Mouse (Mus musculus) spleen, embryonic (tissue): ENCODE measurements around the gene Irgq.
"Not testable (repeated sequence)": the region's sequence is repeated elsewhere in the genome, so short reads cannot be mapped to it uniquely, and the experiment has no call there.

Source experiments
- CTCF ChIA-PET: fragments of 350-600 bp; sonication (Branson Sonifier 250); formaldehyde crosslinking; loops from one replicate; lab custom pipeline; 2022; lab: Charles Lee

Gene Irgq

DNA sequence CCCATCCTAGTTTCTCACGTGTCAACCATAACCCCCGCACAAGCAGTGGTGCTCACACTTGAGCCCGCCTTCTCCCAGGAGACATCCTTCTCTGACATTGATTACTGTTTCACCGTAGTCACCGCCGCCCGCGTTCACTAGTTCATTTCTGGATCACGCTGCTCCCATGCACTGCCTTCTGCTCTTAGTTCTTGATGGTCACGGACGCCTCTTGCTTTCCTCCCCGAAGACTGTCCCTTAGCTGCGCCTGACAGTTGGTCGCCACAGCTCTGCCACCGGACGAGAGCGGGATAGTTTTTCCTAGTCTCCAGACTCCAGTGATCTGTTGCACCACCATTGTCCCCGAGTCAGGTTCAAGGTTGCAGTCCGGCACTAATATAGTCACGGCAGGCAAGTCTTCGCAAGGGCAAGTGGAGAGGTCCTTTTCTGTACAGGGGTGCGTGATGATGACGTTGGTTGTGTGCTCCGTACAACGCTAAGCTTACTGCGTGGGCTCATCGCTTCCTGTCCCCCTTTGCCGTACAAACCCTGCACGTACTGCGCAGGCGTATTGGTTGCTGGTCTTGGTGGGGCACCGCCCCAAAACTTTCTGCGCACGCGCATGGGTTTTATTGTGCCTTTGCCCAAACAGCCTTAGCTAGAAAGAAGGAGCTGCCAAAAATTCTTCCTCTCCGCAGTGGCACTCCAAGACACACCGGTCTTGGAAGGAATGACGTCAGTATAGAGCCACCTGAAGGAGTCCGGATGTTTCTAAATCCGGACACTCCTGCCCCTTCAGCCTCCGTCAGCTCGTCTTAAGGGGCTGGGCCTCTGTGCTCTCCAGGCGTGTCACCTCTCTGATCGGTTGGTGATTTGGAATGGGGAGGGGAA, at the start of gene Irgq:
Irgq (plus strand) TSS at position 628 of the 870 bp plus-strand sequence.
- CTCF ChIA-PET = interaction anchor here (0.6 kb wide), 2 partner anchors 14 to 163 kb away, joined by 3 read pairs; no protein-coding TSS in a partner anchor

DNA sequence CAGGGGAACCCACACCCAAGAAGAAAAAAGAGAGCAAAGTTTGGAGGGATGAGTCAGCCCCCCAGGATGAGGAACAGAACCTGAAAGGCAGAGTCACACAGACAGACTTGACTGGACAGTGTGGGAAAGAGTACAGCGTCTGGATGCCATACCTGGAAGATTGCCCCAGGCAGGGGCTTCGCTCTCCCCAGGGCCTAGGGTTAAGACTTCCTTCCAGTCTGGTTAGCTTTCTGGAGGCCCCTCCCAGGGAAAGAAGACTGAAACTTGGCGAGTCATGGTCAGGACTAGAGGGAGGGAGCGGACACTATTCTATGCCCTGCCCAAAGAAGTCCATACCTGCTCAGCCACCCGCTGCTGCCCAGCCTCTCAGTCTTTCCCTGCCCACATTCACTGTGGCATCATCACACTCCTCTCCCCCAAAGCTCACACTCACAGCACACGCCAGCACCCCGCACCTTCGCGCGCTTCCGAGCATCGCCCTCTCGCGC, 49.5 kb upstream of the Irgq start:
- CTCF ChIA-PET = interaction anchor here (0.7 to 1.3 kb wide), 2 partner anchors 10 to 25 kb away, joined by 4 to 12 read pairs; no protein-coding TSS in a partner anchor

DNA sequence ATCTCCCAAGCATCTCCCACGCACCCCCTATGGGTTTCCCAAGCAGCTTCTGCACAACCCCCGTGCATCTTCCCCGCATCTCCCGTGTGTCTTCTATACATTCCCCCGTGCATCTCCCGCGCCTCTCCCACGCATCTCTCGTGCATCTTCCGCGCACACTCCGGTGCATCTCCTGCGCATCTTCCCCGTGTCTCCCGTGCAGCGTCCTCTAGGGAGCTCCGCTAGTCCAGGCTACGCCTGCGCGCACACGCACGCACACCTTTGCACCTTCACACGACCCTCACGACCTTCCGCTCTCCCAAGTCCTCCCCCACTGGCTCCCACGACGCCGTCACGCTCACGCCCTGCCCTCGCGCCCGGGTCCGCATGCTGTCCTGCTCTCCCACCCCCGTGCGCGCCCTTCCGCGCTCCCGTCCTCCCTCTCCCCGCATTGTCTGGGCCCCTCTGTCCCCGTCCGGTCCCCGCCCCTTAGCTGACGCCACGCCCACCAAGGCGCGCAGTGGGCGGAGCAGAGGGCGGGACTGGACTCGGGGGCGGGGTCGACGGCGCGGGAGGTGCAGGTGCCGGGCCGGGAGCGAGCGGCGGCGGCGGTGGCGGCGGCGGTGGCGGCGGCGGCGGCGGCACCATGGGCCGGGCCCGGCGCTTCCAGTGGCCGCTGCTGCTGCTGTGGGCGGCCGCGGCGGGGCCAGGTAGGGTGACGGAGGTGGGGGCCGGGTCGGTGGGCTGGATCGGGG, 48.8 kb upstream of the Irgq start, which contains the start of gene Cadm4:
Cadm4 (plus strand) TSS at position 550 of the 734 bp plus-strand sequence.
- CTCF ChIA-PET = interaction anchor here (1.3 kb wide), 1 partner anchor 9 kb away, joined by 12 read pairs; no protein-coding TSS in a partner anchor

DNA sequence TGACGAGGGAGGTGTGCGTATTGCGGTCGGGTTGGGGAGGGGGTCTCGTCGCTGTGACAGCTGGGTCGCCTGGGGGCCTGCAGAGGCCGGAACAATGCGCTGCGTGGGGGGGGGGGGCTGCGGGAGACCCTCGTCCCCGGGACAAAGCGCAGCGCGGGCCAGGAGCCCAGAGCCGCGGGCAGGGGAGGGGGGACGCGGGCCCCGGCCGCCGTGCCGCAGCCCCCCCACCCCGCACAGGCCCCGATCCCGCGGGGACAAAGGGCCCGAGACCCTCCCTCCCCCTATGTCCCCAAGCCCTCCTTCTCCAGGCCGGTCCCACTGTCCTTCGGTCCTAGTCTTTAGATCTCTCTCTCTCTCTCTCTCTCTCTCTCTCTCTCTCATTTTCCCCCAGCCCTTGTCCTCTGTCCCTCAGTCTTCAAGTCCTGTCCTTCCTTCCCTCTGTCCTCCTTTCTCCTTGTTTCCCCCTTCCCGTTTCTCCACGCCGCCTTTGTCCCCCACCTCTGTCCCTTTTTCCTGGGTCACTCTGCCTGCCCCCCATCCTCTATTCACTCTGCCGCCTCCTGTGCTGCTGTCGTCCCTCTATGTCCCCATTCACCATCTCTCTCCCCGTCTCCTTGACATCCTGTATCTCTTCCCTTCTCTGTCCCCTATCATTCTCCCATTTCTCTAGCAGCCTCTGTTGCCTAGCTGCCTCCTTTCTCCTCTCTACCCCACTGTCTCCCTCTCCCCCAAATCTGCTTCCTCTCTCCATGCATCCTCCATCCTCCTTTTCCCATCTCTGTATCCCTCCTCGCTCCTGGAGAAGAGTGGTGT, 48.1 kb upstream of the Irgq start:
- CTCF ChIA-PET = no interaction called here

DNA sequence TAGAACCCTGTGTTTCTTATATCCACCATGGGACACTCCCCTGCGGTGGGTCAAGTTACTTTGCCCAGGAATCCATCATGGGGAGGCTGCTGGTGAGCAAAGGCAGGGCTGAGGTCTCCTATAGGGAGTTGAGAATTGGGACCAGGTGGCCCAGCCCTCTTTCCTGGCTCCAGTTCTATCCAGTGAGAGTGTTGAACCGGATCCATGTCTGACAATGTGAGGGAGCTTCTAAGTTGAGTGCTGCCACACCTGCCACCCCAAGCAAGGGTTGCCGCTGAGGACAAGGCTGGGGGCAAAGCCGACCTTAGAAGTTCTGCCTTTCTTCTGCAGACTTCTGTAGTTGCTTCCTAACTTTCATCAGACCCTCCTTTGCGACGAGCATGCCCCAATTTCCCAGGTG, 47.2 kb upstream of the Irgq start:
- CTCF ChIA-PET = not testable (repeated sequence)

DNA sequence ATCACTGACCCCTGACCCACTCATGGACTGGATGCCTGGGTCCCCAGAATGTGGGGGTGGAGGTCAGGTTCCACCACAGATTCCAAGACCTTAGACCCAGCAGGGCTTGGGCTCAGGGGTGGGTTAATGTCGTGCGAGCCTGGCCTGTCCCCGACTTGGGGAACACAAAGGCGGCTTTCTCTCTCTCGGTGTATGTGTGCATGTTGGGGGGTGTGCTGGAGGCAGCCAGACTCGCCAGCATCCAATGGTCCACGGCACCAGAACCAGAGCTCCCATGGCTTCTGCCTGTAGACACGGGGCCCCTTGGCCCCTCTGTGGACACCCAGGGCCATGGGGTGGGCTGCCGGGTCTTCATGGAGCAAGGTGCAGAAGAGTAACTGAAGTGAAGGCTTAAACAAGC, 45.0 kb upstream of the Irgq start:
- CTCF ChIA-PET = no interaction called here

DNA sequence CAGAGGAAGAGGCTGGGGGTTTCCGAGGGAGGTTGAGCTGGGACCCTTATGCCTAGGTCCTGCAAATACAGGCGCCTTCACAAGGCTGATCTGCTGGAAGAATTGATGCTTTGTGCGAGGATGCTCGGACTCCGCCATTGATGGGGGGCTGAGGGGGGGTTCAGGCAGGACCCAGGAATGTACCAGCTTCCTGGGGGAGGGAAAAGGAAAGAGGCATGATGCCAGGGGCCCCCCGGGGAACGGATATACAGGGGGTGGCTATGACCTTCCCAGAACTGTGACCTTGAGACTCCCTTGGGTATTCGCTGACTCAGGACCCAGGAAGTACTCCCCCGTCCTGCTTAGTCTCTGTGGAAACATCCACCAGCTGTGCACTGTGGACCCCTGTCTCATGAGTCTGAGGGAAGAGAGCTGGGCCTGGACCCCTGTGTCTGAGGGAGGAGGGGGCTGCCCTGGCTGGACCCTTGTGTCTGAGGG, 43.8 kb upstream of the Irgq start:
- CTCF ChIA-PET = interaction anchor here (0.7 kb wide), 1 partner anchor 40 kb away, joined by 8 read pairs; no protein-coding TSS in a partner anchor

DNA sequence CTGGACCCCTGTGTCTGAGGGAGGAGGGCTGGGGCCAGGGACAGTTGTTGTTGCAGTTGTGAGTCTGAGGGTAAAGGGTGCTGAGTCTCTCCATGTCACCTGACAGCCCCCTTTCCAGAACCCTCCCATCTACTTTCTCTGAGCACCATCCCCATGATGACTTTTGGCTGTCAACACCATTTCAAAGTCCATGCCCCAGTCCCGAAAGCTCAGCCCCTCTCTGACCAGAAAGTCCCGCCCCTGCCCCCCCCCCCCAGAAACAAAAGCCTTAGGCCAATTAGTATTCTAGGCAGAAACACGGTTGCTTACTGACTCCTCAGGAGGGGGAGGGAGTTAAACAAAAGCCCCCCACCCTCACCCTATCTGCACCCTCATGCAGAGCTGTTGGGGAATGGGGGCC, 43.1 kb upstream of the Irgq start:
- CTCF ChIA-PET = interaction anchor here (0.6 to 0.7 kb wide), 3 partner anchors 65 to 209 kb away, joined by 7 to 18 read pairs (median 11); no protein-coding TSS in a partner anchor

DNA sequence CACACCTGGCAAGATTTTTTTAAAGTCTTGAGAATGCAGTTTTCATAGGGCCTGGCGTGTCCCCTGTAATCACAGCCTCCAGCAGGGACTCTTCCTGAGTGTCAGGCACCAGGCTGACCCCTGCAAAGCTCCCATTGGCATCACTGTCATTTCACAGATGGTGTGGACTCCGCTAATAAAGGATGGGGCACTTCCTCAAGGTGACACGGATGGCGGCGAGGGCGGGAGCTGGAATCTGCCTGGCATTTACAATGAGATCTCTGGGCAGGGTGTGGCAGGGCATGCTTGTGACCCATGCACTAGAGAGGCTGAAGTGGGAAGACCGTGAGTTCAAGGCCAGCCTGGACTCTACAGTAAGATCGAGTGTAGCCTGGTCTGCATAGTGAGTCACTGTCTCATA, 42.2 kb upstream of the Irgq start:
- CTCF ChIA-PET = no interaction called here

DNA sequence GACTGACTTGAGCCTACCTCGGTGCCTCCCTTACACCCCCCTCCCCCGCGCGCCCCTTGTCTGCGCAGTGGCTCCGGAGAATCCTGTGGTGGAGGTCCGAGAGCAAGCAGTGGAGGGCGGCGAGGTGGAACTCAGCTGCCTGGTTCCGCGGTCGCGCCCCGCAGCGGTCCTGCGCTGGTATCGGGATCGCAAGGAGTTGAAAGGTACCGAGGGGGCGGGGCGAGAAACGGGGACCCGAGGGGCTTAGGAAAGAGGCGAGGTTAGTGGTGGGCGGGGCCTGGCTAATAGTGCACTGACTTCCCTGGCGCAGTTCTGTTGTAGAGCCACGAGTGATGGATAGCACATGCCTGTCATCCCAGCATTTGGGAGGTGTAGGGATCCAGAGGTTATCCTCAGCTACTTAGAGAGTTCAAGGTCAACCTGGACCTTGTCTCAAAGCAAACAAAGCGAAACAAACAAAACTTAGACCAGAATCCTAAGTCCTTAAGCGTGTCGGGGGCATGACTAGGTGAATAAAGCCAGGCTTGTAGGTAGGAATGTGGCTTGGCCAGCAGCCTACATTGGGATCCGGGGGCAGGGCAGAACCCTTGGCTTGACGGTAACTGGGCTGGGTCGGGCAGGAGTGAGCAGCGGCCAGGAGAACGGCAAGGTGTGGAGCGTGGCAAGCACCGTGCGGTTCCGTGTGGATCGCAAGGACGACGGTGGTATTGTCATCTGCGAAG, 30.5 kb upstream of the Irgq start:
- CTCF ChIA-PET = no interaction called here

DNA sequence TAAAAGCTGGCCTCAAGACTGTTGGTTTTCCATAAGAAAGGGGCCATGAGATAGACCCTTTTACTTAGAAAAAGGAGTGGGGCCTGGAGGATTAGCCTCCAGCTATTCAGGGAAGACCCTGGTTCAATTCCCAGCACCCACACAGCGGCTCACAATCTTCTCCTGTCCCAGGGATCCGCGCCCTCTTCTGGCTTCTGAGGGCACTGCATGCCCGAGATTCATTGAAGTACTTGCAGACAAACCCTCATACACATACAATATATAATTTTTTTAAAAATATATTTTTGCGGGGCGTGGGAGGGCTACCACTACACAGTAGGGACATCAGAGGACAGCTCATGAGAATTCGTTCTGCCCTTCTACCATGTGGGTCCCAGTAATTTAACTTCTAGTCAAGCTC, 29.6 kb upstream of the Irgq start:
- CTCF ChIA-PET = no interaction called here

DNA sequence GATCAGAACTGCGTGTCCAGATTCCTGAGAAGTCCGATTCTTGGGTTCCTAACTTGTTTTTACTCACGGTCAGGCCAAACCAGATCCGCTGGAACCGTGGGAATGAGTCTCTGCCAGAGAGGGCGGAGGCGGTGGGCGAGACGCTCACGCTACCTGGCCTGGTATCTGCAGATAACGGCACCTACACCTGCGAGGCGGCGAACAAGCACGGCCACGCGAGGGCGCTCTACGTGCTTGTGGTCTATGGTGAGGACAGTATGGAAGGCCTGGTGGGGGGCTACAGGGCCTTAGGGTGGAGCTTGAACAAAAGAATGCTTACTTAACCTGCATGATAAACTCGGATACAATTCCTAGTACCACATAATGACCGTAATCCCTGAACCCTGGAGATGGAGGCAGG, 29.0 kb upstream of the Irgq start:
- CTCF ChIA-PET = no interaction called here

DNA sequence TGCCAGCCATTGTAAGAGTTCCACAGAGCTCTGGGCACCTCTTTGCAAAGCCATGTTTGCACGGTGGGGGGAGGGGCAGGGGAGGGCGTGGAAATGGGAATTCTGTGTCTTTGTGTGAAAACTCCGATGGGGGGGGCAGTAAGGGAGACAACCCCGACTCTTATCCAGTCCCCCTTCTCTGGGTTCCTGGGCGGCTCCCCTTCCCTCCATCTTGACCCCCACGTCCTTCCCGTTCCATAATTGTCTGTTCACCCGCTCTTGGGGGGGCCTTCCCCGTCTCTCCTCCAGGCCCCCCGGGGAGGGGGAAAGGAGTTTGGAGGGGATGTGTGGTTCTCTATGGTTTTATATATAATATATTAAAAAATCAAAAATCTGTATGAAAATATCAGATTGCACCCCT, 26.5 kb upstream of the Irgq start:
- CTCF ChIA-PET = interaction anchor here (0.6 to 0.7 kb wide), 2 partner anchors 237 to 1323 kb away, joined by 3 to 6 read pairs; no protein-coding TSS in a partner anchor

DNA sequence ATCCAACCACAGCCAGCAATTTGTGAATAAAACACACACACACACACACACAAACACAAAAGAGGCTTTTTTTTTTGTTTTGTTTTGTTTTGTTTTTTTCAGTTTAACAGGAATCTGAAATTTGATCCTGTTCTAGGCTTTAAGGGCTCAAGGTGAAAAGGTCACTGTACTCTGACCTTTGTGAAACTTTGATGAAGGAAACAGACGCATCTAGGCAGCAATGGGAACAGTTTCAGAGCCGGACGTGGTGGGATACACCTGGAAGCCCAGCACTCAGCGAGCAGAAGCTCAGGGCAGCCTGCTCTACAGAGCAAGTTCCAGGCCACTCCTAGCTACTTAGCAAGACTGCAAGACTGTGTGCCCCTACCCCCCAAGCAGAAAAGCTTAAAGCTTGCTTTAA, 25.6 kb upstream of the Irgq start:
- CTCF ChIA-PET = no interaction called here

DNA sequence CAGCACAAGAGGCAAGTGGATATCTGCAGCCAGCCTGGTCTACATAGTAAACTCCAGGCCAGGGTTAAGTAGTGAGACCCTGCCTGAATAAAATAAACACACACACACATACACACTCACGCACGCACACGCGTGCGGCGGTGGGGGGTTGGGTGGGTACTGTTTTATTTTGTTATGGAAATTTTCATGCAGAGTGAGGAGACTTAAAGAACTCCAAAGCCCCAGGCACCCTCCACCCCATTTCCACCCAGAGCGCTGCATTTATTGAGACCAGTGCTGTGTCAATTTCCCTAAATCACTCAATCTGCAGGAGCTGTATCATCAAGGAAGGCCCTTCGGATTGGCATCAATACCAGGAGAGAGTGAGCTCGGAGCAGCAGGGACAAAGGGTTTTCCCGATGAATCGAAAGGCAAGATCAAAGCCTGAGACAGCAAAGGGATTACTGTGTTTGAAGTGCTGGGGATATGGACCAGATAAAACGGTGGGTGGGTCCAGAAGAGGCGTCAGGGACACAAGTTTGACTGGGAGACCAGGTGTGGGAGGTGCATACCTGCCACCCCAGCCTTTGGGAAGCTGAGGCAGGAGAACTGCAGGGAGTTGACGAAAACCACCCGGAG, 24.9 kb upstream of the Irgq start:
- CTCF ChIA-PET = interaction anchor here (0.9 kb wide), 1 partner anchor 64 kb away, joined by 4 read pairs; no protein-coding TSS in a partner anchor

DNA sequence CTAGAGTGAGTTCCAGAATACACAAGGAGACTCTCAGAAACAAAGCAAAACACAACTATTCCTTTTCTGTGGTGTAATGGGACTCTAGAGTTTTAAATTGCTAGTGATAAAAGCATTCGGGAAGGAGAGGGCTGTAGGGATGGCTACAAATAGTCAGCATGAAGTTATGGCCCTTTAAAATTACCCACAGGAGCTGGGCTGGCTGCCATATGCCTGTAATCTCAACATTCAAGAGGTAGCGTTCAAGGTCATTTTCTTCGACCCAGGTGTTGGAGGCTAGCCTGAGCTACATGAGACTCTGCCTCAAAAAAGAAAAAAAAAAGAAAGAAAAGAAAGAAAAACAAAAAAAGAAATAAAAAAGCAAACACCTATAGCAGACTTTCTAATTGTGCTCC, 24.4 kb upstream of the Irgq start:
- CTCF ChIA-PET = interaction anchor here (0.6 to 0.9 kb wide), 2 partner anchors 25 to 64 kb away, joined by 4 read pairs; no protein-coding TSS in a partner anchor

DNA sequence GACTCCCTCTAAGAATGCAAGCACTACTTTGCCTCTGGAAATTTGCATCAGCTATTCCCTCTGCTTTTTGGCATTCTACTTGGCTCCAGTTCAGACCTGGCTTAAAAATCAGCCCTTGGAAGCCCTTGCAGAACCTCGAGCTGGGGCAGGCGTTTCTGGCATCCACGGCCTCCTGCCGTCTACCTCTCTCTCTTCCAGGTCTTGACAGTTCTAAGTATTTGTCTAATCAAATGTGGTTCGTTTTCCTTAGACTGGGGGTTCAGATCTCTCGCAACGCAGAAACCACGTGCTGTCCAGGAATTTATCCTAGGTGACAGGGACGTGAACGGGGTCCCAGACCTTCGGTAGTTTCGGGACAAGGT, 24.0 kb upstream of the Irgq start:
- CTCF ChIA-PET = interaction anchor here (0.6 to 0.9 kb wide), 3 partner anchors 26 to 65 kb away, joined by 3 to 4 read pairs (median 4); no protein-coding TSS in a partner anchor

DNA sequence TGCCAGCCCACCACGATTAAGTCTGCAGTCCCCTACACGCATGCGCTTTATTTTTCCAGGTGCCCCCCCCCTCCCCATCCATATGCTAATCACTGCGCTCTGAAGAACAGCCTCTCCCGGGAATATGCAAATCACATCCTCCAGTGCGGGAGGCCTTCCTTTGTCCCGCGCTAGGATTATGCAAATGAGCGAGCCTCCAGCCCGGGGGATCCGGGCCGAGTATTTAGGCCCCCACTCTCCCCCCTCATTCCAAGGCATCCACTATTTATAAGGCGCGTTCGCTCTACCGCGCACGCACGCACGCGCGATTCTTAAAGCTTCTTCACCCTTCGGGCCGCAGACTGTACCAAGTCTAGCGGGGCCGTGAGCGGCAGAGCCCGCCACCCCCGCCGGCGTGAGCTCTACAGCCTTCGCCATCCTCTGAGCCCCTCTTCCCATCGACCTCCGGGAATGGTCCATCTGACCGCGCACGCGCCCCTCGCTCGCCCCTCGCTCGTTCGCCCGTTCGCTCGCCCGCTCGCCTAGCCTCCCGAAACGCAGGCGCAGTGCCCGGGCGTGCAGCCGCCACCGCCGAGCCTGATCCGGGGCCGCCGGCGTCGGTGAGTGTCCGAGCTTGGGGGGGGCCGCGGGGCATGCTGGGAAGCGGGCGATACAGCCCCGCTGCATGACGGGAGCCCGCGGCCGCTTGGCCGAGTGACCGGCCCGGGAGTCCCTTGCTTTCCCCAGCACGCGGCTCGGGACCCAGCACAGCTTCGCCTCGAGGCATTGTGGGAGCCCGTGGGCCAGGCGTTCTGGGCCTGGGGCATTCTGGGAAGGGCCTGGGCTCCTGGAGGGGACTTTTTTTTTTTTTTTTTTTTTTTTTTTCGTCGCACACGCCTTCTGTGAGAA, 23.4 kb upstream of the Irgq start, which contains the start of gene Zfp428:
Zfp428 (plus strand) TSS at position 169 of the 888 bp plus-strand sequence.
- CTCF ChIA-PET = interaction anchor here (0.6 to 1.0 kb wide), 5 partner anchors 12 to 57 kb away, joined by 3 to 15 read pairs (median 4); no protein-coding TSS in a partner anchor
